Mouse (Mus musculus) embryo, embryonic 11.5 days (tissue): ENCODE measurements around the gene Rap1gds1.
A peak's percentile ranks its signal among the peaks of the same experiment; 100 is the strongest.

ENCODE experiments used
- DNase-seq: peaks from one replicate; pipeline ENCODE4 v3.0.0-alpha.2; 2012; ENCODE audit warnings: low read depth, low spot score

The Rap1gds1 gene

DNA sequence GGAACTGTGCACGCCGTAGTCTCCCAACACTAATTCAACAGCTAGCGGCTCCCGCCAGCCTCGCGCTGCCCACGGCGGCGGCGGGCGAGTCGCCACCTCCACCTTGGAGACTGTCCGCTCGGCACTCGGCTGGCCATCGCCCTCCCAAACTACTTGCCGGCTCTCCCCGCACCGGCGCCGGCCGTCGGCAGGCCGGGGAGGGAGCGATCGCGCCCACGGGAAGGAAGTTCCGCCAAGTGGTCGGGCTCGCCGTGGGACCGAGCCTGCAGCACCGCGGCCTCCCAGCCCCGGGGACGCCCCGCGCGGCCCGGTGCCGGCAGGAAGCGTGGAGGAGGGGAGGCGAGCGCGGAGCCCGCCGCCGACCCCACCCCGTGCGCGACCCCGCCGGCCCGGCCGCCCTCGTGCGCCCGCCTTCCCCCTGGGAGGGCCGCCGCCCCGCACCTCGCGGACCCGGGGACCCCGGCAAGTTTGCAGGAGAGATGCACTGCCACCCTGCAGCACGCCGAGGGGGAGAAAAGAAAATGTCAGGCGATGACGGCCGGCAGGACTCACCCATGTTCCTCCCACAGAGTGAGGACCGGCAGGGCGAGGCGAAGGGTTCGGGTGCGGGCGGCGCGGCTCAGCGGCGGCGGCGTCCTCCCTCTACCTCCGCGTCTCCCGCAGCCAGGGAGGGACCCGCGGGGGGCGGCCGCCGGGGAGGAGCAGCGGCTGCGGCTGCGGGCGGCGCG, at the start of gene Rap1gds1:
Rap1gds1 (minus strand) TSS at position 718 of the 728 bp plus-strand sequence.
- peak; percentile 38 for DNase-seq

DNA sequence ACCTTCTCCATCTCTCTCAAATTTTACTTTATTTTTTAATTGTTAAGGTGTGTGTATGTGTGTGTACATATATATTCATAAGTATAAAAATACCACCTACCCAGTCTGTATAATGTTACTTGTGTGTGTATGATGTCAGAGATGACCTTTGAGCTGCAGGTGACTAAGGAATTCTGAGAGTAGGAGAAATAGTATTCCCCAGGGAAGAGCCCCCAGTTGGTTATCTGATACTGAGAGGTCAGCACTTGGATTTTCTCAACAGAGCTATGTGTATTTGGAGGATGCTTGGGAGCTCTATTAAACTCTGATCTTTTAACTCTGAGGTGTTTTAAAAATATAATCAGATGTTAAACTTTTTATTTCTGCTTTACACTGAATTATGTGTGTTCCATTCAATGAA, 43.4 kb upstream of the Rap1gds1 start:
- no peak for DNase-seq

DNA sequence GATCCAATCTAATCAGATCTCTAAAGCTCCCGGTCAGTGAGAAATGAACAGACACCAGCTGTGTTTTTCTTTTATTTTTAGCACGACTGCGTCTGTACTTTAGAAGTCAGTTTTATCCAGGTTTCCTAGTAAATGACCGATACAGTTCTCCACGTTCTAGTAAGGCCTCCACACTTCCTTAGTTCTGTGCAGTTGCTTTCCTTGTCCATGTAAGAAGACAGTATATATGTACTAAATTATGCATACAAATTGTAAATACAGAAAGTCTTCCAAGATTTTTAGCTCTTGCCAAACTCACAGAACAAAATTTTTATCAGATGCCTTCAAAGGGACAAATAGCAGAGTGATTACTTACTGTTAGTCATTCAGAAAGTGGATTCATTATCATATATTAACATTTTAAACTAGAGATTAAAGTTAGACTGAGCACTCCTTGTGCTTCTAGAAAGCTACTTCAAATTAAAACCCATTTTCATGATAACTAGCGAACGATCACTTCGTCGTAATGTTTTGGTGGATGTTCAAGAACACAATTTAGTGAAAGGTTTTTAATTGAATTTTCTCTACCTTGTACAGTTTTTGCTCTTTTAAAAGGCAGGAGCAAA, 41.8 kb upstream of the Rap1gds1 start:
- no peak for DNase-seq

DNA sequence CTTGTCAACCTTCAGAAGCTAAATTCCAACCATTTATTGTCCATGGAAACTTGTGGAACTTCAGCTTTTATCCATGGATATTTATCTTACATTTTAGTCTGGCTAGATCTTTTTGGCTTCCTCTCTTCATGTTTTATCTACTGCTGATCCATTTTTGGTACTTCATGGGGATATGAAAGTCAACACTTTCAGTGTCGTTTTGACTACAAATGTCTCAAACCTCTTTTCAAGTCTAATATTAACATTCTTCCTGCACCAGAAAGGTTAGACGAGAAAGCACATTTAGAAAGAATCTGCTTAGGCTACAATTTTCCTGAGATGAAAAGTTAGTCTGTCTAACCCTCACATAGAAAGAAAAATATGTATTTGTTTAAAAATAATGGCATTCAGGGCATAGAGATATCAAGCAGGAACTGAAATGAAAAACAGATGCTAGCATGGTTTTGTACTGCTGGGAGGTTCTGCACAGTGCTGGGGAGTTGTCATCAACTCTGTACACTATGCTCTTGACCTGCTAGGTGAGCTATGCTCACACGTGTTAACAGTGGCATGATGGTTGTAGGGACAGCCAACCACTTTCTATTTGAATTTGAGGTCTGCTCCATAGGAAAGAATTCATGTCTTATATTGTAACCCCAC, 37.5 kb upstream of the Rap1gds1 start:
- no peak for DNase-seq

DNA sequence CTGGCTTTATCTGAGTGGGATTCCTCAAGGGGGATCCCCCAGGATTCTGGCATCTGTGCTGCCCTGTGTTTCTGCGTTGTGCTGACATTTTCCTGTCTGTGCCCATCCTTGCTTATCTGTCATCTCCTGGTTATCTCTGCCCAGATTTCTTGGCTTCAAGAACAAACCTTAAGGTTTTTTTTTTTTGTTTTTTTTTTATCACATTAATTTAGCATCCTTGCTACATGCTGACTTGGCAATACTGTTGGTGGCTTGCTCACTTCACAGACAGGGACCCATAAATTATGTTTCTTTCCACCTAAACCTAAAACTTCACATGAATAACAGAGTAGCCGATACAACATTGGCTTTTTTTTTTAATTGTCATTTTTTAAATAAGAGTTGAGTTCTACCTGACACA, 36.9 kb upstream of the Rap1gds1 start:
- no peak for DNase-seq

DNA sequence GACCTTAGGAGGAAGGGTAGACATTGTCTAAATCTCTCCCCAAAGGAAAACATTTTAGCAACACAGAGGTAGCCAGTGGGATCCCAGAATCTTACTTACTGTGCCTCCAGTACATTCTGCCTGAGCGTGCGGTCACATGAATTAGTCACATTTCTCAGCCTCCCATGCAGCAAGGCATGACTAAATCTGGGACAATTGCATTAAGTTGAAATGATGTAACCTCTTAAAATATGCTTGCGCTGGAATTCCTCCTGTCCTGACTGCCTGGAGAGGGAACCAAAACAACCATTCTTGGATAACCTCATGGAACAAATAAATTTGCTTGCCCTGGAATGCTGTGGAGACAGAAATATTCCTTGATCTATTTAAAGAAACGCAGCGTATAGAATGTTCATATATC, 33.2 kb upstream of the Rap1gds1 start:
- DNase-seq = no peak

DNA sequence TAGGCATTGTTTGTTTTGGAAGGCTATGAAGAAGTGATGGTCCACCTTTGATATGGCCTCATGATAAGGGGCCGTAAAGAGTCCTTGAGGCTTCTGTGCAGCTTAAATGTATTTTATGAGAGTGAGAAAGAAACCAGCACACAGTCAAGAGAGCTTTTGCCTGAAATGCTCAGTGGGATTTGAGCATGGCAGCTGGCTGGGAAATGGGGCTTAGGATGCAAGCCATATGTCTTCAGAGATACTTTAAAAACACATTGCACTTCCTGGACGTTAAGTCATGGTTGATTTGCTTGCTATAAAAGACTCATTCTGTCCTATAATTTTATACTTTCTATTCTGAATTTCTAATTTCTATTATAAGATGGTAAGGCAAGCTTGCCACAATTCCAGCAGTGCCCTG, 28.9 kb upstream of the Rap1gds1 start:
- no peak for DNase-seq

DNA sequence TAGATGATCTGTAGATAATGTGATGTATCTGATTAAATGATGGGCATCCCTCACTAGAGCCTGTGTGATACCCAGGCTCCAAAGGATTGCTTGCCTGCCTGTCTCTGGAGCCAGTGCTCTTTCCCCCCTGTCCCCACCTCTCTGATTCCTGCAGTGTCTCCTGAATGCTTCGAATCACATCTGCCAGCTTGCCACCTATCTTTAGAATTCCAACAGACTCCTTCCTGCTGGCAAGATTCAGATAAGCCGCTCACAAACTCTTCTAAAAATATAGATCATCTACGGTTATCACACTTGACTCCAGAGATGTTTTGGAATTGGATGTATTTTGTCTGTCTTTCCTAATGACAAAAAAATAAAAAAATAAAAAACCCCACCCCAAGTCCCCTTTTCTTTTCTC, 28.3 kb upstream of the Rap1gds1 start:
- DNase-seq = no peak

DNA sequence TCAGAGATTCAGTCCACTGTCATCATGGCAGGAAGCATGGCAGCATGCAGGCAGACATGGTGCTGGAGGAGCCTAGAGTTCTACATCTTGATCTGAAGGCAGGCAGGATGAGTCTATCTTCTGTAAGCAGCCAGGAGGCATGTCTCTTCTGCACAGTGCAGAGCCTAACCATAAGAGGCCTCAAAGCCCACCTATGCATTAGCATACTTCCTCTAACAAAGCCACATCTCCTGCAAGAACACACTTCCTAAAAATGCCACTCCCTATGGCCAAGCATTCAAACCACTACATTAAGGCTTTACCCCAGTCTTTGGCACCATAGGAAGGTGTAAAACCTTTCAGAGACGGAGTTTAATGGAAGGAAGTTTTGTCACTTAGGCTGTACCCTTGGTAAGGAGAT, 26.9 kb upstream of the Rap1gds1 start:
- DNase-seq = no peak

DNA sequence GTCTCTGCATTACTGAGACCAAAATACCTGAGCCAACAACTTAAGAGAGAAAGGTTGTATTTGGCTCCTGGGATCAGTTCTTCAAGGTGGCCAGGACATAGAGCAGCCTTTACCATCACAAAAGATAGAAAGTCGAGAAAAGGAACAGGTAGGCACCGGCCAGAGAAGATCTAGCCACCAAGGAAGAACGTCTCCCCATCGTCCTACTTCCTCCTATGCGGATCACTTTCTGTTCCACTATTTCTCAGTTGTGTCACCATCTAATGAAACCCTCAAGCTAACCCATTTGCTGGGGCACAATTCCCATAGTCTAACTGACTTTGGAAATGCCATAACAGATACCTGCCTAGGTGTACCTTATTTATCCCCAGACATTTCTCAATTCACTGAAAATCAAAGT, 24.3 kb upstream of the Rap1gds1 start:
- DNase-seq = no peak

DNA sequence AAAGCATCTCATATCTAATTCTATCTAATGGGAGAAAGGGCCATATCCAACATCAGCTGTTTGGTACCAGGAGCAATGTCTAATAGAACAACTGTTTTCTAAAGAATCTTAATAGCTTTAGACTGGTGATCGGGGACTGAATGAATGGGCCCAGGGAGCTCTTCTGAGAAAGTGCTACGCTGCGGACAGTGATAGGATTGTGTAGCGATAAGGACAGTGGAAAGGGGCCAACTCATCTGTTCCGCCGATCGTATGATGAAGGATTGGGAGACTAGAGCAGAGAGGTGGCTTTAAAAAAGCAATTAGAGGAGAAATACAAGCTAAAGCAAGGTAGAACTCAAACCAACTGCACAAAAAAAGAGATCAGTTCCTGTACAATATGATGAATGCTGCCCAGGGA, 20.9 kb upstream of the Rap1gds1 start:
- DNase-seq = no peak

DNA sequence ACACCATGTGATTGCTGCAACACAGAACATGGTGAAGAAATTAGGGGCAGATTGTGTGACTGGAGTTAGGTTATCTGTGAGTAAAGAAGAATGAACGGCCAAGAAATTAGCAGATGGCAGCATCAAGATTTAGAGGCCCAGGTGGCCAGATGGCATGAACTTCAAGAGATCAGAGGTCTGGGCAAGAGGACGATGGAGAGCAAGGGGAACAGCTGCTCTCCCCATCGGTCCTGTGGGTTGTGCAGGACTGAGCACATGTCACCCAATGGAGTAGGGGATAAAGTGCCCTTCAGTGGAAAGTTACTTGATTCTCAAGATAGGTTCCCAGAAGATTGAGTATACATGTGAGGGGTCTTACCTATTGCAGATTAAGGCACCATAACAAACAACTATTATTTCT, 13.5 kb upstream of the Rap1gds1 start:
- no peak for DNase-seq

DNA sequence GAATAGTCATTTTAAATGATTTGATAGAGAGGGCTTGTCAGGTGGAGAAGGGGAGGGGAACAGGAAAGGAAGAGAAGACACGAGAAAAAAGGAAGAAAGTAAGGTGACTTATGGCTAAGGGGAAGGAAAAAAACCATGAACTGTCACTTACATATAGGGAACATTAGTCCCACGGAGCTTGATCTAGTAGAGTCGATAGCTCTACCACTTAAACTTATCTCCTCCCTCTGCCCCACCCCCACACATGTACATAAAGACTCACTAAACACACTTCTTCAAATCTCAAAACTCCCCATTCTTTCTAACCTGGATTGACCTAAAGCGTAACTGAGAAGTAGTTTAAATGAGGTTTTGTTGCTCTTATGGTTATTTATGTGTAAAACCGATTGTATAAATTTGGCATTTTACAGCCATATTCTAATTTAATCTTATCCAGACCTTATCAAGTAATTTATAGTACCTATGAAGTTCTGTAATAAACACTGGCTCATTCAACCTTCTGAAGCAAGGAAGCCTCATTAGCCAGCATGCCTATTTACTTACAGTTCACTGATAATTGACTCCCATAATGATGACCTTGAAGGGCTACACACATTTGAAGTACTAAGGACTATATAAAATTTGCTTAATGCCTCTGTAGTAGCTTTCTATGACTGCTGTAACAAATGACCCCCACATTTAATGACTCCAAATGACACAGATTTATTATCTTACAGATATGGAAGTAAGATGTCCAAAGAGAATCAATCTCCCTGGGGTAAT, 9.0 kb upstream of the Rap1gds1 start:
- DNase-seq = no peak

DNA sequence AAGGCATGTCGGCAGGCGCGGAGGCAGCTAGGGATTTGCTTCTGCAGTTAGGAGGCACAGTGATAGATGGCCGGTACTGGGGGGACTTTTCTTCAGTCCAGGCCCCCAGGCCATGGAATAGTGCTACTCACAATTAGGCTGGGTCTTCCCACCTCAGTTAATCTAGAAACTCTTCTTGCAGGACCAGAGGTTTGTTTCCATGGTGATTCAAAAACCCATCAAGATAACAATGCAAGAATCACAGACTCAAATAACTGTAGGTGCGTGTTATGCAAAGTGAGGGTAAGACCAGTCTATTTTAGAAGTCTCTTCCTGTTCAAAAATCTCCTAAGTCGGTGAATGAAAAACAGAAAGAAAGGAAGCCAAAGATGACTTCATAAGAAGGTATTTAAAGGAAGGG, 4.8 kb upstream of the Rap1gds1 start:
- DNase-seq = no peak

DNA sequence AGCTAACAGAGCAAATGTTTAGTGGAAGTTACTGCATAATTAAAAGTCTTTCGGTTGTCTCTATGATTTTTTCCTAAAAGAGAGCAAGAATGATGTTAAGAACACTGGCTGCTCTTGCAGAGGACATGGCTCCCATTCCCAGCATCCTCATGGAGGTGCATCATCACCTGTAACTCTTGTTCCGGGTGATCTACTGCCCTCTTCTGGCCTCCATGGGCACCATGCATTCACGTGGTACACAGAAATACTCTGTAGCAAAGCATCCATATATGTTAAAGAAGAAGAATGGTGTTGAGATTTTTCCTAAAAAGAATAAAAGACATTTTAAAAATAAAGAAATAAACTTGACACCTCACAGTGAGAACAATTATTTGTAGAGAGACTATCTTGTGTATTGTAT, 3.0 kb upstream of the Rap1gds1 start:
- no peak for DNase-seq

DNA sequence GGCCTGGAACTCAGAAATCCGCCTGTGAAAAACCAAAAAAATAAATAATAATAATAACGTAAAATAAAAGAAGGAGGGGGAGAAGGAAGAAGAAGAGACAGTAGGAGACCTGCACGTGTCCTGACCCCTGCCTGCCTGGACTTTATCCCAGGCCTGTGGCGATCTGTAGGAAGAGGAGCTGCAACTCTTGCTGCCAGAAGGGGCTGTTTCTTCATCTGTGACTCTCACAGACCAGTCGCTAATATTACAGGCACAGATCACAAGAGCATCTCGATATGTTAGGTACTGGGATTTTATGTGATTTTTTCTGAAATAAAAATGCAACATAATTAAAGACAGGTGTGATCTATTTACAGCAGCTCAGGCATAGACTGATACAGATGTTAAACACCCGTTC, 1.1 kb upstream of the Rap1gds1 start:
- DNase-seq = no peak

DNA sequence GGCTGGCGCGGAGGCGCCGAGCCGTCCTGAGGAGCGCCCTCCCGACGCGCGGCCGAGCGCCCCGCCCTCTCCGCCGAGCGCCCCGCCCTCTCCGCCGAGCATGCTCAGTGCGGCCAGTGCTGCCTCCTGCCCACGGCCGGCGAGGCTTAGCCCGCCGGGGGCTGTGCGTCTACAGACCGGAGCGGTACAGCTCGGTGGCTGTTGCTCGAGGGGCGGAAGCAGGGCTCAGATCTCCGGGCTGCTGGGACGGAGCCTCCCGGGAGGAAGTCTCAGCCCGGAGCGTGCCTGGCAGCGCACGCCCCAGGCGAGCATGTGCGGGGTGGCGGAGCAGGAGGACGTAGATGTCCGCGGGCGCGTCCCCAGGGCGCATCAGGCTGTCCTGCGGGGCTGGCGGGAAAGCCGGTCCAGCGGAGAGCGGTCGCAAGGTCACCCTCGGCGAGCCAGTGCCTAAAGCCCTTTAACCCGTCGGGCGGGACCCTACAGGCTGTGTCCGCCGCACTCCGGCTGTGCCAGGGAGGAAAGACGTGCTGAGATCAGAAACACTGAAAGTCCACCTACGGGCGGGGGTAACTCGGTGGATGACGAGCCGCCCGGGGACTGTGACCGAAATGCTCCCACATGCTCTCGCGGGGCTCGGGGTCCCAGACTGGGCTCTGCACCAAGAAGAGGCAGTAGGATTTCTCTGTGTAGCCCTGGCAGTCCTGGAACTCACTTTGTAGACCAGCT, 495 bp upstream of the Rap1gds1 start:
- DNase-seq = peak; percentile 85

DNA sequence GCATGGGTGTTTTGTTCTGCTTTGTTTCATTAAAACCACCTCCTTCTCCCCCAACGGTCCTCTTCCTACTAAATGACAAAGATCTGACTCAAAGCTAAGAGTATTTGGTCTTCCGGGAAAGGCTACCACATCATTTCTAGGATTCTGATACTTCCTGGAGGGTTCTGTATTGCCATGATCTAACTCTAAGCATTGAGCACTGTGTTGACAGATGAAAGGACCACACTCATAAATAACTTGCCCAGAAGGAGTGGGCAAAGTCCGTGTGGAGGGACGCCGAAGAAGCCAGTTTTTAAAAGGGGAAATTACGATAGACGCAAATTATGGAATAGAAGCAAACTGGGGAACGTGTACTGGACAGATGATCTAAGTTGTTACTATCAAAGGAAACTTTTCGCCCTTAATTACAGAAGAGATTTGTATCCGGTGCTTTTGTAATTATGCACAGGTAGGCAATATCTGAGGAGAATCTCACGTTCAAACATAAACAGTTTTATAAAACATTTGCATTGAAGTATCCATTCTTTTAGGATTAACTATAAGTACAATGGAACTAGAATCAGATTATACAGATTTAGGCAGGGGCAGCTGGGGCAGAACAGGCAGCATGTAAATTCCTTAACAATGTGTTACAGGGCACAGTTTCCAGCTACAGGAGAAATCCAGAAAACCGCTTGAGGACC, 1.1 kb downstream of the Rap1gds1 start:
- no peak for DNase-seq

DNA sequence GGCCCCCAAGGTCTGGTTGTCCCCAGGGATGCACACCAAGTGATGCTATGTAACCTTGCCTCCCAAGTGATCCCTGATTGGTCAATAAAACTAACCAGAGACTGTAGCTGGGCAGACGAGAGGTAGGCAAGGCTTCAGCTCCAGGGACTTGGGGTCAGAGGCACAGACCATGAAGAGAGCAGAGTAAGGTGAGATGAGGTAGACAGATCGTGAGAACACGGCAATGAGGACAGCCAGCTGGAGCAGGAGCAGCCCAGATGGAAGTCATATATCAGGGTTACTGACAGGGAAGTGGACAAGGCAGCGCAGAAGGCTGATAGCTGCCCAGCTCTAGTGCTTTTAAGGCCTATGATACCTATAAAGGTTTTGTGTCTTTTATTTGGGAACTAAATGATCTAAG, 5.5 kb downstream of the Rap1gds1 start:
- no peak for DNase-seq

DNA sequence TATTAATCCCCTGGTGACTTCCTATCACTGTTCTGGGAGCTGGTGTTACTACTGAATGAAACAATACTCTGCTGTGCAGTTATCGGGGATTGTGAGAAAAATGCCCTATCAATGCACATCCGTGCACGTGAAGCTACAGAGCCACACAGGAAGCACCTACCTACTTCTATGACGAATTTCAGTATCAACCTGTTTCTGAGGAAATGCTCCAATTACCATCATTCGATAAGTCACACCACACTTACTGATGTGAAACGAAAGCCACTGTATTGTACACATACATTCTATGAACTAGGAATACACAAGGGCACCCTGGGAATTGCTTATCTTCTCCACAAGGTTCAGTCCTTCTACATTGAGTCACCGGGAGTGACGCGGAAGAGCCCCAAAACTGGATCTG, 10.9 kb downstream of the Rap1gds1 start:
- no peak for DNase-seq

DNA sequence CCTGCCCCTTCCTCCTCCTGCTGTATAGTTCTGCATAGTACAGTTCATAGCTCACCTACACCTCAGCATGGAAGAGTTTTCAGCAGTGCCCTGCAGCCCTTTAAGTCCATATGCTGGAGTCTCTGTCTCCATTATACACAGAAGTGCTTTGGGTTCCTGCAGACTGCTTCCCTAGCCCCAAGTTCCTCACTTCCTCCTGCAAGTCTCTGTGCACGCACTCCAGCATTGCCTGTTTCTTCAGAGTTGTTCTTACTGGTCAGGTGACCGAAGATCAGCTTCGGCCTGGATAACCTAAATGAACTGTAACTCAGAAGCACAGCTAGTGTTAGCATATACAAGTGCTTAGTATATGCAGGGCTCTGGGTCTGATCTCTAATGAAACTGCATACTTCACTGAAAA, 12.9 kb downstream of the Rap1gds1 start:
- no peak for DNase-seq
